Mouse (Mus musculus): ENCODE data around the gene March5. TPM values are rescaled to one million over a fixed set of nuclear protein-coding genes. Genes with fewer than 3 reads are reported as not detected.
A peak's percentile ranks its signal among the peaks of the same experiment; 100 is the strongest.
"Not testable (repeated sequence)": the region's sequence is repeated elsewhere in the genome, so short reads cannot be mapped to it uniquely, and the experiment has no call there.

March5 gene
- polyA plus RNA-seq, 1 experiment from 2014 or later: 95.9 TPM

DNA sequence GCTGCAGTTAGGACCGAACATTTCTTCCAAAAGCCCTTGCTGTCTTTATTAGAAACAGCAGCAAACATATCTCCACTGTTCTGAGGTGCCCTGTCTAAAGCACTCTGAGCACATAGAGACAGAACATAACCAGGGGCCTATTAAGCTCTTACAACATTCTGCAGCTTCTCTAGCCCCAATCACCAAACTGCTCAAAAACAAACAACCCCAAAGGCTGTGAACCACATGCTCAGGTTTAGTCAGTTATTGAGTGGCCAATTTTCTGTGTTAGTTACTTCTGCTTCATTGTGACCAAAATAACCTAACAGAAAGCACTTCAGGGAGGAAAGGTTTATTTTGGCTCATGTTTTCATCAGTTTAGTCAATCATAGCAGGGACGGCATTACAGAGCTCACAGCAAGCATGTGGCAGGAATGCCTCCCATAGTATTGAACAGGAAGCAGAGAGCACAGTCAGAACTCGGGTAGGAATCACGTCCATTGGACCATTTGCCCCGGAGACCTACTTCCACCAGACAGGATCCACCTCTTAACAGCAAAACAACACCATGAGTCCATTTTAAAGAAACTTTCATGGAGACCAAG lies 14.8 kb upstream of the March5 start:
- no peaks in the 10 kb centered on the region for H3K9me3 ChIP-seq
- H3K4me3 ChIP-seq: no peak overlapping the region
- 71% methylated on average over 5 of the region's 5 CpGs for WGBS
- H3K36me3 ChIP-seq: no peaks in the 10 kb centered on the region
- H3K27ac ChIP-seq: no peak overlapping the region
- no peaks in the 10 kb centered on the region for H3K27me3 ChIP-seq (ENCODE audit: insufficient read depth, poor library complexity, severe bottlenecking)
- no peak for DNase-seq (ENCODE audit: low spot score)
- H3K4me1 ChIP-seq: no peaks in the 10 kb centered on the region

DNA sequence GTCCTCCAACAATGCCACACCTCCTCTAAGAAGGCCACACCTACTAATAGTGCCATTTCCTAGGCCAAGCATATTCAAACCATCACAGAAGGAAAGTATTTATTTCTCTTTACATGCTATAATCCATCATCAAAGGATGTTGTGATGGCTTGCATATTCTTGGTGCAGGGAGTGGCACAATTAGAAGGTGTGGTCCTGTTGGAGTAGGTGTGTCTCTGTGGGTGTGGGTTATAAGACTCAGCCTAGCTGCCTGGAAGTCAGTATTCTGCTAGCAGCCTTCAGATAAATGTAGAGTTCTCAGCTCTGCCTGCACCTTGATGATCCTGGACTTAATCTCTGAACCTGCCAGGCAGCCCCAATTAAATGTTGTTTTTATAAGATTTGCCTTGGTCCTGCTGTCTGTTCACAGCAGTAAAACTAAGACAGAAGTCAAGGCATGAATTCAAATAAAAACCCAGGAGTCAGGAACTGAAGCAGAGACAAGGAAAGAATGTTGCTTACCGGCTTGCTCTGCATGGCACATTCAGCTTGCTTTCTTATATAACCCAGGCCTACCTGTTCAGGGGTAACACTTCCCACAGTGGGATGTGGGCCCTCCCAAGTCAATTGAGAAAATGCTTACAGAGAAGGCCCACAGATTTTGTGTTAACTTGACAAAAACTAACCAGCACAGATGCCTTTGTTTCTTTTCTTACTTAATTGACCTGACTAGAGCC lies 9.0 kb upstream of the March5 start:
- no peaks in the 10 kb centered on the region for H3K27me3 ChIP-seq (ENCODE audit: insufficient read depth, poor library complexity, severe bottlenecking)
- no peaks in the 10 kb centered on the region; the same call in 1 of the 2 replicates for H3K4me1 ChIP-seq
- DNase-seq (ENCODE audit: low spot score): no peak
- H3K27ac ChIP-seq: no peak overlapping the region
- H3K36me3 ChIP-seq: no peaks in the 10 kb centered on the region
- H3K4me3 ChIP-seq: no peak overlapping the region
- WGBS: 82% methylated on average over 1 of the region's 1 CpGs
- H3K9me3 ChIP-seq: no peaks in the 10 kb centered on the region

- Histone ChIP-seq H3K27me3 (ENCODE audit: insufficient read depth, poor library complexity, severe bottlenecking) (no peaks in the 10 kb centered on the region), H3K36me3 (no peaks in the 10 kb centered on the region), H3K4me3 (no peak overlapping the region), H3K9me3 (no peaks in the 10 kb centered on the region), H3K27ac (no peak overlapping the region), H3K4me1 (no peaks in the 10 kb centered on the region; the same call in 1 of the 2 replicates)
- DNase-seq (ENCODE audit: low spot score): no peak
- WGBS: 66% methylated on average over 2 of the region's 2 CpGs
These were observed 7.5 kb upstream of the March5 start for GRCm38 (mm10) chr19:37199889-37200288.

GRCm38 (mm10) chr19:37203371-37203770 lies 4.0 kb upstream of the March5 start:
- H3K36me3 ChIP-seq: no peaks in the 10 kb centered on the region
- H3K27me3 ChIP-seq (ENCODE audit: insufficient read depth, poor library complexity, severe bottlenecking): no peaks in the 10 kb centered on the region
- H3K4me1 ChIP-seq: peaks cover 2% of the 10 kb centered on the region
- 85% methylated on average over 1 of the region's 1 CpGs for WGBS
- H3K4me3 ChIP-seq: no peak overlapping the region
- no peak overlapping the region for H3K27ac ChIP-seq
- no peak for DNase-seq (ENCODE audit: low spot score)
- no peaks in the 10 kb centered on the region for H3K9me3 ChIP-seq

- not testable (repeated sequence) for H3K9me3 ChIP-seq; H3K36me3 ChIP-seq; H3K27me3 ChIP-seq (ENCODE audit: insufficient read depth, poor library complexity, severe bottlenecking); H3K27ac ChIP-seq; H3K4me3 ChIP-seq; DNase-seq (ENCODE audit: low spot score)
- peaks cover 15% of the 10 kb centered on the region for H3K4me1 ChIP-seq
These were observed 2.2 kb upstream of the March5 start for GRCm38 (mm10) chr19:37205155-37205554.

GRCm38 (mm10) chr19:37206641-37207302 lies 571 bp upstream of the March5 start:
- Histone ChIP-seq H3K4me1 (peaks cover 15% of the 10 kb centered on the region), H3K27me3 (ENCODE audit: insufficient read depth, poor library complexity, severe bottlenecking) (no peaks in the 10 kb centered on the region), H3K36me3 (peaks cover 19% of the 10 kb centered on the region), H3K27ac (peak overlapping the region; percentile 98), H3K4me3 (peak overlapping the region; percentile 99), H3K9me3 (no peaks in the 10 kb centered on the region)
- DNase-seq (ENCODE audit: low spot score): peak; percentile 81
- under 1% methylated on average over 47 of the region's 47 CpGs for WGBS

DNA sequence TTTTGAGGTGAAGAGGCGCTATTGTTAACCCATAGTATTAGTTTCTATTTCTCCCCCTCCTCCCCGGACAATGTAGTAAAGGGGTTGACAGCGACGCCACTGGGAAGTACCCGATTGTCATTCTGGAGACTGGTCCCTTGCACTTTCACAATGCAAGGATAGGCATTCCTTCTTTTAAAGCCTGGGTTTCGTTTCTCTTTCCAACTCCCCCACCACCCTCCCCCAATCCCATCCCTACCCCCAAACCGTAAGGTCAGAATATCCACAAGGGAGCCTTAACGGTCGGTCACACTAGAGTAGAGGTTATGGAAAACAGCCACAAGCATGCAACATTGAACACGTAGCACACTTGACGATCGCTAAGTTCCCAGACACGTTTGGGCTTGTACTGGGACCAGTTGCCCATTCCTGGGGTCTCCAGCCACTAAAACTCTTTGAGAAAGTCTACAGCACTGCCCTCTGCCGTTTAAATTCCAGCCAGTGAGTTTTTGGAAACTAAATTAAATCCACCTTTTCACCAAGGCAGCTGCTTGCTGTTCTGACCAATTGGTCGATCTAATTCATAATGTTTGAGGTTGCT lies 923 bp downstream of the March5 start, which contains the start of gene Cpeb3:
TSS of gene Cpeb3 (minus strand) at position 426 of the 580 bp plus-strand sequence.
- Histone ChIP-seq H3K4me1 (peaks cover 15% of the 10 kb centered on the region), H3K36me3 (peaks cover 34% of the 10 kb centered on the region), H3K27ac (peak within 1 kb of the TSS; percentile 98), H3K27me3 (ENCODE audit: insufficient read depth, poor library complexity, severe bottlenecking) (no peaks in the 10 kb centered on the region), H3K9me3 (no peaks in the 10 kb centered on the region), H3K4me3 (peak within 1 kb of the TSS; percentile 99)
- DNase-seq (ENCODE audit: low spot score): peak; percentile 81
- WGBS: 2% methylated on average over 15 of the region's 15 CpGs

DNA sequence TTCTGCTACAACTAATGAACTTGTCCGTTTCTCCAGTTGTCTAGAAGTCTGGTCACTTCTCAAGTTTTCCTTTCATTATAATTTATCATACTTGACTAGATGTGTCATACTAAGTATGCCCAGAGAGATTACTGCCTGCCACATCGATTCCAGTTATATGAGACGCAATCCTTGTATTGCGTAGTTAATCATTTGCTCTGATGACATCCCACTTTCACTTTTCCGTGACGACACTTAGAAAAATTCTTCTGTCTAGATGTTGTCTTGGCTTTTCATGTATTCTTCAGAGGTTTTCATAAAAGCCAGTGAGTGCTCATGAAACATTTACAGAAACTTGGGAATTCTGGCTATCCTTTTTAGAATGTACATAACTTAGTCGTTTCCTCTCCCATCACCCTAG lies 1.6 kb downstream of the March5 start:
- no peaks in the 10 kb centered on the region for H3K27me3 ChIP-seq (ENCODE audit: insufficient read depth, poor library complexity, severe bottlenecking)
- 89% methylated on average over 7 of the region's 7 CpGs for WGBS
- H3K27ac ChIP-seq: no peak overlapping the region
- no peaks in the 10 kb centered on the region for H3K9me3 ChIP-seq
- H3K36me3 ChIP-seq: peaks cover 34% of the 10 kb centered on the region
- no peak for DNase-seq (ENCODE audit: low spot score)
- H3K4me1 ChIP-seq: peaks cover 15% of the 10 kb centered on the region
- H3K4me3 ChIP-seq: peak overlapping the region; percentile 99

- no peak for DNase-seq (ENCODE audit: low spot score)
- H3K27ac ChIP-seq: no peak overlapping the region
- peaks cover 34% of the 10 kb centered on the region for H3K36me3 ChIP-seq
- H3K9me3 ChIP-seq: no peaks in the 10 kb centered on the region
- peaks cover 15% of the 10 kb centered on the region for H3K4me1 ChIP-seq
- 88% methylated on average over 8 of the region's 8 CpGs for WGBS
- H3K27me3 ChIP-seq (ENCODE audit: insufficient read depth, poor library complexity, severe bottlenecking): no peaks in the 10 kb centered on the region
- H3K4me3 ChIP-seq: peak overlapping the region; percentile 99
These were observed 2.3 kb downstream of the March5 start for GRCm38 (mm10) chr19:37209467-37210128.

DNA sequence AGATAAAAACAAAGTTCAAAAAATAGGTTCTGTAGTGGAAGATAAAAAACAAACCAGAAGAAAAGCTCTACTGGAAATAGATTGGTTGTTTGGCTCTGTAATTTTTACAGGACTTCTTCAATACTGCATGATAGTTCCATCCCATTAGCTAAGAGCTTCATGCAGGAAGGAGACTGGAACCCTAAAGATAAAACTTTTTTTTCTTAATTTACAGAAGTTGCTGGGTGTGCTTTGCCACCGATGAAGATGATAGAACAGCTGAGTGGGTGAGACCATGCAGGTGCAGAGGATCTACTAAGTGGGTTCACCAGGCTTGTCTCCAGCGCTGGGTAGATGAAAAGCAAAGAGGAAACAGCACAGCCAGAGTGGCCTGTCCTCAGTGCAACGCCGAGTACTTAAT lies 3.1 kb downstream of the March5 start:
- Histone ChIP-seq H3K27me3 (ENCODE audit: insufficient read depth, poor library complexity, severe bottlenecking) (no peaks in the 10 kb centered on the region), H3K27ac (no peak overlapping the region), H3K4me1 (peaks cover 15% of the 10 kb centered on the region), H3K4me3 (no peak overlapping the region), H3K9me3 (no peaks in the 10 kb centered on the region), H3K36me3 (peaks cover 38% of the 10 kb centered on the region)
- no peak for DNase-seq (ENCODE audit: low spot score)
- WGBS: 92% methylated on average over 4 of the region's 4 CpGs

DNA sequence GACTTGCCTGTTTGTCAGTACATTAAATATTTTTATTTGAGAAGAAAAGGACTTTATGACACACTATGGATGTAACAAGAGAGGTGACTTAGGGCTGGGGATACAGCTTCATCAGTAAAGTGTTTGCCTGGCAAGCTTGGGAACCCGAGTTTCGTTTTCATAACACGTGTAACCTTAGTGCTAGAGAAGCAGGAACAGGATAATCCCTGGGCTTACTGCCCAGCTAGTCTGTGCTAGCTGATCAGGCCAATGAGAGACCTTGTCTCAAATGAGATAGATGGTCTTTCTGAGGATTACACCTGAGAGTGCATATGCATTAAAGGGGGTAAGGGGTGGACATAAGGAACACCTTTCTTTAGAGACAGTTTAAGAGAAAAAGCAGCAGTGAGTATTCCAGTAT lies 4.1 kb downstream of the March5 start:
- Histone ChIP-seq H3K4me1 (peaks cover 15% of the 10 kb centered on the region), H3K36me3 (peaks cover 43% of the 10 kb centered on the region), H3K27me3 (ENCODE audit: insufficient read depth, poor library complexity, severe bottlenecking) (no peaks in the 10 kb centered on the region), H3K9me3 (no peaks in the 10 kb centered on the region), H3K27ac (no peak overlapping the region), H3K4me3 (no peak overlapping the region)
- DNase-seq (ENCODE audit: low spot score): no peak
- WGBS: 91% methylated on average over 3 of the region's 3 CpGs

DNA sequence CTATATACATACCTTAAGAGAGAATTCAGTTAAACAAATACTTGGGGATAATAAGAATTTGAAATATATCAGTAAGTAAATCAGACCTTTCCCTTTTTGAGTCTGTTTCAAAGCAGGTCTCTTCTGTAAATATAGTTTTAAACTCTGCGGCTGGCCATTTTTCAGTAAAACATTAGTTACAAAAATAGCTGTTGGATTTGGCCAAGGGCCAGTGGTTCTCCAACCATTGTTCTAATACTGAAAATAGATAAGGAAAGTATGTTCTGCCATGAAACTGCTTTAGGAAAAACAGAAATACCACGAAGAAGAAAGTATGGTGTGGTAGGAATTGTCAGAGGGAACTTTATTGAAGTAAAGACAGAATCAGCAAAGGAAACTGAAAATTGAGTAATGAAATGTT lies 7.4 kb downstream of the March5 start:
- peaks cover 69% of the 10 kb centered on the region for H3K36me3 ChIP-seq
- no peaks in the 10 kb centered on the region for H3K9me3 ChIP-seq
- DNase-seq (ENCODE audit: low spot score): no peak
- H3K27ac ChIP-seq: no peak overlapping the region
- no peak overlapping the region for H3K4me3 ChIP-seq
- H3K27me3 ChIP-seq (ENCODE audit: insufficient read depth, poor library complexity, severe bottlenecking): no peaks in the 10 kb centered on the region
- peaks cover under 1% of the 10 kb centered on the region; the same call in 1 of the 2 replicates for H3K4me1 ChIP-seq
- WGBS: 48% methylated on average over 2 of the region's 2 CpGs
